Mouse (Mus musculus): ENCODE measurements around the gene Epha1.

The Epha1 gene

GRCm38 (mm10) chr6:42376016-42376415 lies 2.9 kb upstream of the Epha1 start:
- POLR2A ChIA-PET = no interaction called here

GRCm38 (mm10) chr6:42375131-42375530 lies 2.1 kb upstream of the Epha1 start:
- POLR2A ChIA-PET = no interaction called here
- CTCF ChIA-PET = interaction anchor here in 1 of 4 experiments (1.6 kb wide), 1 partner anchor 25 kb away, joined by 3 read pairs; no protein-coding TSS in a partner anchor

More at GRCm38 (mm10) chr6:42376016-42376415, 2.9 kb upstream of the Epha1 start:
- CTCF ChIA-PET = interaction anchor here in 1 of 4 experiments (0.6 kb wide), 1 partner anchor 27 kb away, joined by 4 read pairs; the partner anchor contains the start of gene Zyx

- CTCF ChIA-PET = interaction anchor here in 1 of 4 experiments (1.6 kb wide), 1 partner anchor 24 kb away, joined by 3 read pairs; no protein-coding TSS in a partner anchor
- POLR2A ChIA-PET = no interaction called here
Observed at GRCm38 (mm10) chr6:42374701-42375100, 1.6 kb upstream of the Epha1 start.

GRCm38 (mm10) chr6:42373669-42374430 lies 782 bp upstream of the Epha1 start:
- ChIA-PET POLR2A (interaction anchor here in 2 of 4 experiments (0.6 to 2.6 kb wide), 2 partner anchors 24 to 183 kb away, joined by 7 to 10 read pairs; partner anchors contain the start of gene Zyx (in 1 of the 2)), CTCF (interaction anchor here in 2 of 4 experiments (0.6 to 1.8 kb wide), 6 partner anchors 9 to 495 kb away, joined by 3 to 7 read pairs (median 3); partner anchors contain the start of genes Casp2 (in 1 of the 2), Fam131b (in 1 of the 2) and Zyx (in 1 of the 2))

- CTCF ChIA-PET = interaction anchor here in 3 of 4 experiments (0.6 to 1.8 kb wide), 4 partner anchors 8 to 48 kb away, joined by 3 to 7 read pairs (median 4); partner anchors contain the start of genes Fam131b (in 1 of the 3) and Tas2r135 (in 1 of the 3)
- POLR2A ChIA-PET = interaction anchor here in 2 of 4 experiments (0.6 to 2.6 kb wide), 3 partner anchors 23 to 48 kb away, joined by 4 to 10 read pairs (median 6); partner anchors contain the start of genes Fam131b (in 1 of the 2) and Zyx (in 1 of the 2)
Observed at GRCm38 (mm10) chr6:42372421-42372815, 650 bp downstream of the Epha1 start.

- CTCF ChIA-PET = interaction anchor here (0.5 to 1.8 kb wide), 11 partner anchors 9 to 288 kb away, joined by 3 to 8 read pairs (median 3); partner anchors contain the start of genes Fam131b (in 1 of the 4), Tas2r135 (in 1 of the 4) and Zyx (in 1 of the 4)
Observed at GRCm38 (mm10) chr6:42372001-42372400, 1.1 kb downstream of the Epha1 start.

GRCm38 (mm10) chr6:42370630-42371363 lies 2.3 kb downstream of the Epha1 start:
- CTCF ChIA-PET = interaction anchor here in 3 of 4 experiments (0.6 to 1.1 kb wide), 4 partner anchors 22 to 234 kb away, joined by 3 to 6 read pairs (median 4); partner anchors contain the start of gene Zyx (in 1 of the 3)
- POLR2A ChIA-PET = interaction anchor here in 1 of 4 experiments (1.1 to 1.8 kb wide), 3 partner anchors 20 to 85 kb away, joined by 3 to 5 read pairs (median 4); partner anchors contain the start of gene Clcn1

More at GRCm38 (mm10) chr6:42372001-42372400, 1.1 kb downstream of the Epha1 start:
- POLR2A ChIA-PET = interaction anchor here in 1 of 4 experiments (0.7 to 2.6 kb wide), 5 partner anchors 22 to 107 kb away, joined by 3 to 10 read pairs (median 4); partner anchors contain the start of genes Casp2, Clcn1, Fam131b and Zyx

GRCm38 (mm10) chr6:42369870-42370269 lies 3.2 kb downstream of the Epha1 start:
- ChIA-PET POLR2A (interaction anchor here in 1 of 4 experiments (1.8 kb wide), 1 partner anchor 19 kb away, joined by 5 read pairs; no protein-coding TSS in a partner anchor), CTCF (interaction anchor here in 1 of 4 experiments (0.9 to 1.3 kb wide), 2 partner anchors 9 to 11 kb away, joined by 3 read pairs; no protein-coding TSS in a partner anchor)

- ChIA-PET CTCF (no interaction called here), POLR2A (interaction anchor here in 1 of 4 experiments (1.0 kb wide), 1 partner anchor 11 kb away, joined by 4 read pairs; no protein-coding TSS in a partner anchor)
Observed at GRCm38 (mm10) chr6:42365215-42365614, 7.9 kb downstream of the Epha1 start.

- ChIA-PET CTCF (interaction anchor here in 1 of 4 experiments (1.1 kb wide), 1 partner anchor 9 kb away, joined by 3 read pairs; no protein-coding TSS in a partner anchor), POLR2A (interaction anchor here in 1 of 4 experiments (1.0 to 1.4 kb wide), 2 partner anchors 10 to 16 kb away, joined by 4 read pairs; no protein-coding TSS in a partner anchor)
Observed at GRCm38 (mm10) chr6:42364607-42365006, 8.5 kb downstream of the Epha1 start.

- CTCF ChIA-PET = interaction anchor here in 1 of 4 experiments (1.1 kb wide), 1 partner anchor 9 kb away, joined by 3 read pairs; no protein-coding TSS in a partner anchor
- POLR2A ChIA-PET = interaction anchor here in 1 of 4 experiments (1.0 to 1.5 kb wide), 3 partner anchors 10 to 15 kb away, joined by 3 to 4 read pairs (median 4); no protein-coding TSS in a partner anchor
Observed at GRCm38 (mm10) chr6:42364066-42364465, 9.0 kb downstream of the Epha1 start.

- CTCF ChIA-PET = interaction anchor here in 1 of 4 experiments (0.7 kb wide), 1 partner anchor 471 kb away, joined by 4 read pairs; no protein-coding TSS in a partner anchor
- POLR2A ChIA-PET = interaction anchor here in 1 of 4 experiments (1.5 kb wide), 1 partner anchor 10 kb away, joined by 3 read pairs; no protein-coding TSS in a partner anchor
Observed at GRCm38 (mm10) chr6:42362974-42363373, 10.1 kb downstream of the Epha1 start.

- ChIA-PET CTCF (no interaction called here), POLR2A (interaction anchor here in 1 of 4 experiments (1.5 kb wide), 1 partner anchor 10 kb away, joined by 3 read pairs; no protein-coding TSS in a partner anchor)
Observed at GRCm38 (mm10) chr6:42362497-42362896, 10.6 kb downstream of the Epha1 start.

GRCm38 (mm10) chr6:42362074-42362473 lies 11.0 kb downstream of the Epha1 start:
- ChIA-PET CTCF (no interaction called here), POLR2A (no interaction called here)

- POLR2A ChIA-PET = no interaction called here
- CTCF ChIA-PET = no interaction called here
Observed at GRCm38 (mm10) chr6:42361041-42361895, 11.8 kb downstream of the Epha1 start.

GRCm38 (mm10) chr6:42360231-42360840 lies 12.7 kb downstream of the Epha1 start:
- CTCF ChIA-PET = no interaction called here

More at GRCm38 (mm10) chr6:42360231-42360840, 12.7 kb downstream of the Epha1 start:
- POLR2A ChIA-PET = no interaction called here

Data from embryonic stem cell, embryonic (primary cell).